Mouse (Mus musculus): ENCODE measurements at regions not wholly inside any gene's neighbourhood (a gene's known extent, or its start where the extent isn't known, plus 50 kb on each side); places are given as distances from the start of the nearest gene placed in this dataset.
A peak's percentile ranks its signal among the peaks of the same experiment; 100 is the strongest.
"Not testable (repeated sequence)": the region's sequence is repeated elsewhere in the genome, so short reads cannot be mapped to it uniquely, and the experiment has no call there.

DNA sequence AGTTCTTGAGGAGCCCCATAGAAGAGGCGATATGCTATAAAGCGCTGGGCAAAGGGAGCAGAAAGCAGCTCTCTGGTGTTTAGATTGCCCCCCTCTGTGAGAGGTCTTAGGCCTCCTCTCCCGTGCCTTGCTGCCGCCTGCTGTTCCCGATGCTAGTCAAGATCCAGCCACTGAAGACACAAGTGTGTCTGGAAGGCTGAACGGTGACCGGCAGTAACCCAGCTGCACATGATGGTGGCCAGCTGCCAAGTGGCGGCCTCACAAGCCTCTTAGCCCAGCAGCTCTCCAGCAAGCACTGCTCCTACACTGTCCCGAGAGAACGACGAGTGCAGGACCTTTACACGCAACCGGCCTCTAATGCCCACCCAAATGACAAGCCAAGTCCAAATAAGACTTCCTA lies 104.1 kb upstream of the Abca1 start:
- DNase-seq (ENCODE audit: low read depth, low spot score): peak; percentile 29

DNA sequence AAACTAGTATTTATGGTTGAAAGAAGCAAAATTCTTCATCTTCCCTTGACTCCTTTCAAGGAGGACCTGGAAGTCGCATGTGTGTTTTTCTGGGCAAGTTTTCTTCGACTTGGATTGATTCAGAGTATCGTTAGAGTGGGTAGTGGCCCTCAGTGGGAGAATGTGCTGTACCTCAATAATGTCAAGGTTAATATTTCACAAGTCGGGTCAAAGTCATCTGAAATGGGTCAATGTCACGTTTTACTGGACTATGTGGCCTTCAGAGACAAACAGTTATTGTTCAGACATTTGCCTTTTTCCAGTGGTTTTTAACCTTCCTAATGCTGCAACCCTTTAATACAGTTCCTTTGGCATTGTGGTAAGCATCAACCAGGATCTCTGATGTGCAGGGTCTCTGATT lies 102.8 kb upstream of the Abca1 start:
- no peak for DNase-seq (ENCODE audit: low read depth, low spot score)

DNA sequence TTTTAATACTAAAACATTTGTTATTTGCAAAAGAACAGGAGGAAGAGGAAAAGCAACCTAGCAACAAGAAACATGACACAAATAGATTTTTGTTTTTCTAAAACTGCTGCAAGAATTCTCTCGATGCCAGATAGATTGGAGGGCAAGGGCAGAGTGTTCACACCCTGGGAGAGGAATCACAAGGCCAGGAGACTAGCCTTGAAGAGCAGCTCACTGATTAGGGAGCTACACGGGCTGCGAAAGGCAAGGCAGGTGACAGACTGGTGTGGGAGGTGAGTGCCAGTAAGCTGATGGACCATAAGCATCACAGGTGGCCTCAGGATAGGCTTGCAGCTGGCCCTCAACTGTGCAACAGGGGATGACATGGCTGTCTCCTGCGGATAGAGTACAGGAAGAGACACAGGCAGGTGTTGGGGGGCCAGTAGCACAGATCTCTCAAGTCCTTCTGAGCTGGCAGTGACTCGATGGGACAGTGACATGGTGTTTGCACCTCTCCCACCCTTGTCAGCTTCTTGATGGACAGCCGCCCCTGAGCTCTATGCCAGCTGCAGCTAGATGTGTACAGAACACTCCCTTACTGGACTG lies 102.0 kb upstream of the Abca1 start:
- no peak for DNase-seq (ENCODE audit: low read depth, low spot score)

DNA sequence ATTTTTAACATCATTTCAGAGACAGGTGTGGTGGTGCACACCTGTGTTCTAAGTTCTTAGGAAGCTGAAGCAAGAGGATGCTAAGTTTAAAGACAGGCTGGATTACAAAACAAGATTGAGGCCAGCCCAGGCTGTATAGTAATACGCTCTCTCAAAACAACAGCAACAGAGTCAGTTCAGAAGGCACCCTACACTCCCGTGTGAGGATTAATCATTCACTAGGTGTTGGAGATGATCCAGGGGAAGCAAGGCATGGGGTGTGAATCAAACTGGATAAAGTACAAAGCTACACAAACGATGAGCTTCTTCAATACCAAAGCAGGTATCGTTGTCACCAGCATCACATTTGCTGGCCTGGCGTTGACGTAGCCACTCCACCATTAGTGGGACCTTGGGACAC lies 99.3 kb upstream of the Abca1 start:
- DNase-seq (ENCODE audit: low read depth, low spot score): no peak

DNA sequence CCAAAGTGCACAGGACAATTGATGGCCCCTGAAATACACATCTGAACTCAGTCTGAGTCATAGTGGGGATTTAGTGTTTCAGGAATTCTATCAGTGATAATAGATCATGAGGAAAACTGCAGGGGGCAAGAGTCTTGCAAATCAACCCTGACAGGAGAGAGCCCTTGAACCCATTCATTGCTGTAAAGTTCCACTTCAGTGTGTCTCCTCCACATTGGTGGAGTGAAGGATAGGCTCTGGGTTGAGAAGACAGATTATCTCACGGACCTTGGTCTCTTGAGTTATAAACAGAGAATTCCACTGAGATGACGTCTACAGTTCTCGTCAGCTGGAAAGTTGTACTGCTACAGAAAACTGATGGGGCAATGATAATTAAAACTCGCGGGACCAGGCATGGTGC lies 97.3 kb upstream of the Abca1 start:
- DNase-seq (ENCODE audit: low read depth, low spot score): peak; percentile 17

DNA sequence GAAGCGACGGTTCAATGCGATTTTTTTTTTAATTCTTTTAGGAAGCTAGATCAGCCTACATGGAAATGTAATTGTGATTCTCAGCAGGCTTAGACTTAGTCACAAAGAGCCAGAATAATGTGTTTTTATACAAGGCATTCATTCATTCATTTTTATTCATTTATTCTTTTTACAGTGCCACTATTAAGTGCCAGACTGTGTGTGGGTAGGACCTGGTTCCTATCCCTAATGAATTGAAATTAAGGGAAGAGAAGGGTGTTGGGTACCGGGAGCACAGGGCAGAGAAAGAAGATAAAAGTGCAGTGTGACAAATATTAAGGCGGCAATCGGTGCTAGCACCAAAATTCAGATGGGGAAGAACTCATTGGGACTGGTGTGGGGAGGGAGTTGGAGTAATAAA lies 94.8 kb upstream of the Abca1 start:
- DNase-seq (ENCODE audit: low read depth, low spot score): no peak

DNA sequence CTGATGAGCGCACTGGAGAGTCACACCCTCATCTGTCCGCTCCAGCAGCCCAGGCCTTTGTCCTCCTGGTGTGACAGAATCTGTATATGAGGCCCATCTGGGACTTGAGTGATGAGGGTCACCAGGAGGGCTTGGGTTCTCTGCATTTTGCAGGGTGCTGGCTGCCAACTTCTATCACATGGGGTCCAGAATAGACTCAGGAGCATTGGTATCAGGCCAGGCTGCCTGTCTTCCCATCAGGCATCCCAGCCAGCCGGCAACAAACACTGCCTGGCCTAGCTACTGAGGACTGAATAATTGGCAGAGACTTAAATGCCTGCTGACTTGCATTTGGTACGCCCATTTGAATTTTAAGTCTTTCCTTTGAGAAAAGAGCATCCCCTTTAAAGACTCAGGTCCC lies 94.0 kb upstream of the Abca1 start:
- no peak for DNase-seq (ENCODE audit: low read depth, low spot score)

DNA sequence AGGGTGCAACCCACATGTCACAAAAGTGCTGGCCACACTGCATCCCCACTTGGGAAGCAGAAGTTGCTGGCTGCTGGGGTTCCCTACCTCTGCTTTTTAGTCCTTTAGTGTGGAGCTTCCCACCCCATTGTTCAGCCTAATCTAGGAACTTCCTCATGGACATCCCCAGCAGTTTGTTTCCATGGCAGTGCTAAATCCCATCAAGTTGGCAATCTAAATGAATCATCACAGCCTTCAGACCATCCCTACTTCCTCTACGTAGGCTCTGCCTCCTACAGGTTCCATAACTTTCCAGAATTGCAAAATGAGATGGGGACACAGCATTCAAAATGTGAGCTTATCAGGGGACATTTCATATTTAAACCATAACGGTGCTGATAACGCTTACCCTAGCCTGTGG lies 90.6 kb upstream of the Abca1 start:
- no peak for DNase-seq (ENCODE audit: low read depth, low spot score)

DNA sequence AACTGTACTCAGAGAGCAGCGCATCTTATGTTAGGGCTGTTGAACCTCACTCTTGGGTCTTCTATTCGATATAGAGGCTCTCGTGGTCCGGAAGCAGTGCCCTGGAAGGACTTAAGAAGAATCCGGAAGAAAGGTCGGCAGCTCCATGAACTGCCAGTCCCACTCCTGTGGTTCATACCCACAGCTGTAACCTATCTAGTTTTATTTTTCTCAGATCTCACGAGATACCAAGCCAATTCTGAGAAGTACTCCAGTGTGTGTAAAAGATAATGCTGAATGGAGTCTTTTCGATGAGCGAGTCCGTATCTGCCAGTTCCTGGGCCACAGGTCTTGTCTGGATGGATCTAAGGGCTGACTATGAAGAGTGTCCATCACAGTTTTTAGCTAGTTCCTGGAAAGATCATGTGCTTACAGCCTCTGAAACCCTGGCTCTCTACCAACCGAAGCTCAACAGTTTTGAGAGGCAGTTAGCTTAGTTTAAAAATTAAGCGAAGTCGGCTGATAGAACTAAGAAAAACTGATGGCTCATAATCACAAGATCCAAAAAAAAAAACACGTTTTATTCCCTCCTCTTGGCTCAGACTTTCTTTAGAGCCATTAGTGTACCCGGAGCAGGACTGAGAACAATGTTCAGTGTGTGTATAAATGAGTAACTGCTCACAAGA lies 86.5 kb upstream of the Abca1 start:
- DNase-seq (ENCODE audit: low read depth, low spot score): no peak

DNA sequence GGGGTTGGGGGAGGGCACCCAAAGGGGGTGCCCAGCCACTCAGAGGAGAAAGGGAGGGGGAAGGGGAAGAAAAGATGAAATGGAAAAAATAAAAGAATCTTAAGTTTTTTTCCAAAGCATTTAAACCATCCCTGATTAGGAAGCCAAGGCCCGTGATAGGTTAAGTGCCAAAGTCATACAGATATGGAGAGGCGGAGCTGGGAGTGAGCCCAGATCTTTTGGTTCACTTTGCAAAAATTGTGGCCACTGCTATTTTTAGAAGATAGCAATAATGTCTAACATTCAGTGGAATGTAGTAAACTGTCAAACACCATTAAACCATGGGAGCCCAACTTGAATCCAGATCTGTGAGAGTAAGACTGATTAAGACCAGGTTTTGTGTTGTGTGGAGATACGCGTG lies 85.9 kb upstream of the Abca1 start:
- DNase-seq (ENCODE audit: low read depth, low spot score): no peak

DNA sequence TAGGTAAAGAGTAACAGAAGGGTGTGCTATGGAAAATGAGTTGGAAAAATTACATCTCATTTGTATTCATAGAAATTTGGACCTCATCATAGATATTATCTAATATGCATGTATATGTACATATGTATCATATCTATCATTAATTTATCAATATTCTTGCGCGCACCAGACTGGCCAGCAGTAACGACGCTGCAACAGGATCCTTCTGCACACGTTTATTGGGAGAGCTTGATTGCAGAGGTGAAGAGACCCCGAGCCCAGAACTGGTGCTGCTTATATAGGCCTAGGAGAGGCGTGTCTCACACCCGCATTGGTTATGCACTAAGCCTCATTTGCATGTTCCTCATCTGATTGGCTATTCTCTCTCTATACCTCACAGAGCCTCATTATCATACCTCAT lies 83.8 kb upstream of the Abca1 start:
- DNase-seq (ENCODE audit: low read depth, low spot score): not testable (repeated sequence)

DNA sequence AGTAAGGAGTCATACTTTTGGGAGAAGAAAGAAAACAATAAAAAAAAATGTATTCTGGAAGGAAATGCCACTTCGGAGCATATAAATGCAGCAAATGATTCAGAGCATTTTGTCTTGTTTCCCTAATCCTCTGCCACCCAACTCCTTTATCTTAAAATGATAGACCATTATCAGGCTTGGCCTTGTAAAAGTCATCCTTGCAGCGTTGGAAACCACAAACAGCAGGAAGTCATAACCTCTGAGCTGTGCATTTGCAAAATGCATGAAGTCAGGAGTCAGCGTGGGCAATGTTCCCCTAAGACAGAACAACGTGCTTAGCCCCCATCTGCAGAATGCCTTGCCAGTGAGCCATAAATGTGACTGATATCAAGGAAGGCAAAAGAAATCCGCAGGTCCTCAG lies 80.2 kb upstream of the Abca1 start:
- no peak for DNase-seq (ENCODE audit: low read depth, low spot score)

DNA sequence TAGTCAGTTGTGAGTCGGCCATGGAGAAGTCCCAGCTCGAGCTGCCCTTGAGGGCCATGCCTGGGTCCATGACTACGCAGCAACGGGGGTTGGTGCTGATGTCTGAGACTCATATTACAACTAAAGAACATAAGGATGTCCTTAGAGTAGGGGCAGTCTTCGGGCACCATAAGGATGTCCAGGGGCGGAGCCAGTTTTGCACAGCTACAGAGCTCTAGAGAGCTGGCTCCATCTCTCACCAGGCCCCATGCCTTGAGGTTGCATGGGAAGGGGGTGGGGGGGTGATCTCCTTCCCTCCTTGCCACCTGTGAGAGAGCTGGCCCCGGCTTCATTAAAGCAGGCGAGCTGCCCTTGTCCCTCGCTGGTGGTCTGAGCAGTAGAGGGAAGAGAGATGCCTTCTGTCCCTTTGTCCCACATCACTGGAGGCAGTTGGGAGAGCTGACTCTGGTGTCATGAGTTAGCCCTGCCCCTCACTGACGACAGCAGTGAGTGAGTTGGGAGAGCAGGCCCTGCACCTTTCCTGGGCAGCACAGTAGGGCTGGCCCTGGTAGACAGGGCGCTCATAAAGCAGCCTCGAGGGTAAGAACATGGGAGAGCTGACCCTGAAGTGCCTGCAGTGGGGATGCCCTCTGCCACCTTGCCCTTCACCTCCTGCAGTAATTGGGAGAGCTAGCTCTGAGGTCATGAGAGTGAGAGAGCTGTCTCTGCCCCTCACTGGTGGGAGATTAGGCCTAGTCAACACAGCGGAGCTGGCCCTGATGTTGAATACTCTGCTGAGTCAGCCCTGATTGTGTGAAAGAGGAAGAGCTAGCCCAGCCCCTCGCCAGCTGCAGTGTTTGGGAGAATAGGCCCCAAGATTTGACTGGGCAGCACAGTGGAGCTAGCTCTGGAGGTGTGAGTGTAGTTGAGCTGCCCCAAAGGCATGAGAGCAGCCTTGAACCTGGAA lies 78.9 kb upstream of the Abca1 start:
- DNase-seq (ENCODE audit: low read depth, low spot score): no peak

DNA sequence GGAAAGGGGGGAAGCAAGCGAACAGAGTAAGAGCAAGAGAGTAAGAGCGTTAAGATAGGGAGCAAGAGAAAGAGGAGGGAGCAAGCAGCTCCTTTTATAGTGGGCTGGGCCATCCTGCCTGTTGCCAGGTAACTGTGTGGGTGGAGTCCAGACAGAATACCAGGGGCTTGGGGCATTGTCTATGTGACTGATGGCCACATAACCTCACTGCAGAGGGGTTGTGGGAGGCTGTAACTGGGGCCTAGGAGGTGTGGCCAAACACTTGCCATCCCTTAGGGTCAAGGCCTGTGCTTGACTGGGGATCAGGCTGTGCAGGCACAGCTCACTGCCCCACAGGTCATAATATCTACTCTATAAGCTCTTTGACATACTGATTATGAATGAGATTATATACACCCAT lies 76.2 kb upstream of the Abca1 start:
- DNase-seq (ENCODE audit: low read depth, low spot score): peak; percentile 6

DNA sequence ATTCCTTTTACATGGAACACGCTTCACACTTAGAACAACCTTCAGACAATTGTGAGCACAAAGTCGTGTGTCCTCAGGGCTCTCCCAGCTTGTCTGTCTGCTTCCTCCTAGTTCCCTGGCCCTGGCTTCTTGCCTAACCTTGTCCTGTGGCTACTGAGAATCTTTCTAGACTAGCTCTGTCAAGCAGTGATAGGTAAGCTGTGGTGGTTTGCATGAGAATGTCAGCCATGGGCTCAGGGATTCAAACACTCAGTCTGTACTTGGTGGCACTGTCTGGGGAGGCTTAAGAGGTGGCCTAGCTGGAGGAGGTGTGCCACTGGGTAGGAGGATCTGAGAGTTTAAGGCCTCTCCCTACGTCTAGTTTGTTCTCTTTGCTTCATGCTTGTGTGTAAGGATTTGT lies 72.7 kb upstream of the Abca1 start:
- no peak for DNase-seq (ENCODE audit: low read depth, low spot score)

DNA sequence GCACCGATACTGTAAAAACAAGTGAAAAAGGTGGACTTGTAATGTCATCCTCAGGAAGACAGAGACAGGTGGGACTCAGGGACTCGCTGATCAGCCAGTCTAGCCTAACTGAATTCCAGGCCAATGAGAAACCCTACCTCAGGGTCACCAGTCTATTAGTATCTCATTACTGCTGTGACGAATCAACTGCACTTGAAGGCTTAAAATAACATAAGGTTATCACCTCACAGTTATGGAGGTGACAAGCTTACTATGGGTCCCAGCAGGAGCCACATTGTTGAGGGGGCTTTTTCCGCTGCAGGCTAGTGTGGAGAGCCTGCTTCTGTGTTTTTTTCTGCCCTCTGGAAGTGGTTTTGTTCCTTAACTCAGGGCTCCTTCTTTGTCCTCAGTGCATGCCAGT lies 72.2 kb upstream of the Abca1 start:
- no peak for DNase-seq (ENCODE audit: low read depth, low spot score)

DNA sequence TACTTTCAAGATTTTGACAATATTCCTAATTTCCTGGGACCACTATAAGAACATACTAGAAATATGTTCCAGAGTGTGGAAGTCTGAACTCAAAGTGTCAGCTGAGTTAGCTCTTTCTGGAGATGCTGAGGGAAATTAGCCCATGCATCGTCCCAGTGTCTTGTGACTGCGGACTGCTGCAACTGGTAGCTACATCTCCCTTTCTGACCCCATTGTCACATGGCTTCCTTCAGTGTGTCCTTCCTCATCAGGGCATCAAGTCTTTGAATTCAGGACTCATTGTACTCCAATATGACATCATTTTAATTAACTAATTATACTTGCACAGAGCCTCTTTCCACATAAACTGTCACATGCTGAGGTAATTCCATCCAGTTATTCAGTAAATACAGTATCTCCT lies 71.4 kb upstream of the Abca1 start:
- DNase-seq (ENCODE audit: low read depth, low spot score): no peak

DNA sequence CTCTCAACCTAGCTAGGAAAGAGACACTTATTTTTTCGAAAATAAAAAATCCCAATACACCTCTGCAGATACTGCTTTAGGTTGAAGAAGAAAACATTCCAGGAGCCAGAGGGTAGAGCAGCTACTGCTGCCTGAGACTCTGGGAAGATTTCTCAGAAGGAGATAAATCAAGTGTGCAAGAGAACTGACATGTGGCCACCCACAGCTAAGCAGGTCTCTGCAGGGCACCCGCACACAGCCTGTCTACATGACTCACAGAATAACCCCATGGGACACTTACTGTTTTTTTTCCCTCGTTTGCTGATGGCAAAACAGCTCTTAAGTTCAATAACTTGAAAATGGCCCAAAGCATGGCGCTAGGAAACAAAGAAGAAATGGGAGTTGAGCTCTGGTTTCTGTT lies 68.7 kb upstream of the Abca1 start:
- DNase-seq (ENCODE audit: low read depth, low spot score): peak; percentile 53

DNA sequence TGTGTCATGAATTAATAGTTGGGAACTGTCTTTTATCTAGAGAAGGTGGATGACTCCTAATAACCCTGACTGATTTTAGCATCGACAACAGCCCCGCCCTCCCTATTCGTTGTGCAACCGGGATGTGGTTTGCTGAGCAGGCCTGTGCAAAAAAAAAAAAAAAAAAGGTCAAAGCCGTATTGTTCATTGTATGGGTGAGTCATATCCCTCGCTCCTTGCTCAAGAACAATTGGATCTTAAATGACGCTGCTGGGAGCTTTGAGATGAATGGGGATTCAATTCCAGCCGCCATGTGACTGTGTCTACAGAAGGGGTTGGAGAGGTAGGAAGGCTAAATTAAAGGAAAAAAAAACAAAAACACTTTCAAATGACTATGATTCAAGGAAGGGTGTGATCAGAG lies 68.1 kb upstream of the Abca1 start:
- DNase-seq (ENCODE audit: low read depth, low spot score): peak; percentile 41

DNA sequence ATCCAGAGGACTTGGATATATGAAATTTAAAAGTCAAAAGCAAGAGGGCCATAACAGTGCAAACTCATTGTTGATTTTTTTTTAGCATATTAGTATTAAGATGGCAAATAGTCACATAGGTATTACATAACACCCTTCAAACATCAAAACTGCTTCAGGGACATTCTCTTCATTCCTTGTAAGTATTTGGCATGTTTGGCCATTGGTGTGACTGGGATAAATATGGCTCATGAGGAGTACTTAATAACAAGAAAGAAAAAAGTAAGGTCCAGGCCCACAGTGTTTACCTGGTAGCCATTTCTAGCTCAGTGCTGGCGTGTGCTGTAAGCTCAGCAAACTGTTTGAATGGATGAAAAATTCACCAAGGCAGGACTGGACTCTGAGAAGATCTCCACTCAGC lies 67.4 kb upstream of the Abca1 start:
- no peak for DNase-seq (ENCODE audit: low read depth, low spot score)

DNA sequence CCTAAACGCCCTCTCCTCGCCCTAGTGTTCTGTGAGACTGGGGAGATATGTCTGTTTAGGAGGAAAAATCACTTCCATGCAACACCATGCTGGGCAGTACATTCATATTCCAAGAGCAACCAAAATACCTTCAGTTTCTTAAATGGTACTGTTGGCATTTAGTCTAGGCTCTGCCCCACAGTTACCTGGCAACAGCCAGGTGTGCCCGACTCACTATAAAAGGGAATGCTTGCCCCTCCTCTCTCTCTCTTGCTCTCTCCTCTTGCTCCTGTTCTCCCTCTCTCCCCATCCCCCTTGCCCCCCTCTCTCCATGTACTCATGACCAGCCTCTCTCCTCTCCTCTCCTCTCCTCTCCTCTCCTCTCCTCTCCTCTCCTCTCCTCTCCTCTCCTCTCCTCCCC lies 66.7 kb upstream of the Abca1 start:
- no peak for DNase-seq (ENCODE audit: low read depth, low spot score)

DNA sequence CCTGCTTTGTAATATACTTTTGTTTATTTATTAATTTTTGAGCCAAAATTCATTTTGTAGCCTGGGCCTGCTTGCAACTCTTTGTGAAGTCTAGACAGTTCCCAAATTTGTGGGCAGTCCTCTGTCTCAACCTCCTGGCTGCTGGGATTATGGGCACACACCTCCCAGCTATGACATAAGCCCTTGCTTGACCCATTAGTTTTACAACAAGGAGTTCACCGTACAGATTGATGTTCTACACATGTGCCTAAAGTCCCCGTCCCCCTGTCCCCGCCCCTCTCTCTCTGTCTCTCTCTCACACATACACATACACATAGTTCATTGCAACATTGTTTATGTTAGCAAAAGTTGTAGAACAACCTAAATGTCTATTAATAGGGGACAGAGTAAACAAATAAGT lies 63.7 kb upstream of the Abca1 start:
- no peak for DNase-seq (ENCODE audit: low read depth, low spot score)

DNA sequence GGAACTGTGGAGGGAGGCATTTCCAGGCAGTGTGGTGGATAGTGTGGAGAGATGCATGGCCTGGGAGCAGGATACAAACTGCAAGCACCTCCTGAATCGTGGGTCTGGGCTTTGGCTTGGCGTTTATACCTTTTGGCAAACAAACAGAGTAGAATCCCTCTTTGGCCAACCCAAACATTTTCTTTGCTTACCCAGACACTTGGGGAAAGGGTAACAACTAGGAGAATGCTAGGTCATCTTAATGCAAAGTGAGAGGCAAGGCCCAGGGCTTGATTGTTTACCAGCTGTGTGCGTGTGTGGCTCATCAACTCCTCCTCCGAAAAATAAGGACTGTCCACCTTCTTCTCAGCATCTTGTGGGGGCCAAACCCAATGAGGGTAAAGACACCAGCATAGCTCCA lies 61.1 kb upstream of the Abca1 start:
- no peak for DNase-seq (ENCODE audit: low read depth, low spot score)
